Mouse (Mus musculus) liver, adult 2 months (tissue): ENCODE data around the gene Olfr331.
"Not testable (repeated sequence)": the region's sequence is repeated elsewhere in the genome, so short reads cannot be mapped to it uniquely, and the experiment has no call there.

Experiments used
- CTCF ChIP-seq: fragments of 200-500 bp; IDR thresholded peaks from 2 replicates; pipeline ENCODE4 v1.5.1; 2011; ENCODE audit warnings: low read depth, low read length, control low read depth
- POLR2A ChIP-seq: fragments of 200-500 bp; IDR thresholded peaks from 2 replicates; pipeline ENCODE4 v1.6.1; 2011; ENCODE audit warnings: low read length, control low read depth; ENCODE audit not compliant: insufficient read depth; ENCODE audit errors: extremely low read depth

- not testable (repeated sequence) for TF ChIP-seq CTCF, POLR2A
These were observed 17.4 kb upstream of the Olfr331 start for GRCm38 (mm10) chr11:58519756-58520155.
